Mouse (Mus musculus): ENCODE data around the gene Rassf3. TPM values are rescaled to one million over a fixed set of nuclear protein-coding genes. Genes with fewer than 3 reads are reported as not detected.
A peak's percentile ranks its signal among the peaks of the same experiment; 100 is the strongest.

Gene Rassf3
- total RNA-seq, 1 experiment from 2014 or later: 93.0 TPM

DNA sequence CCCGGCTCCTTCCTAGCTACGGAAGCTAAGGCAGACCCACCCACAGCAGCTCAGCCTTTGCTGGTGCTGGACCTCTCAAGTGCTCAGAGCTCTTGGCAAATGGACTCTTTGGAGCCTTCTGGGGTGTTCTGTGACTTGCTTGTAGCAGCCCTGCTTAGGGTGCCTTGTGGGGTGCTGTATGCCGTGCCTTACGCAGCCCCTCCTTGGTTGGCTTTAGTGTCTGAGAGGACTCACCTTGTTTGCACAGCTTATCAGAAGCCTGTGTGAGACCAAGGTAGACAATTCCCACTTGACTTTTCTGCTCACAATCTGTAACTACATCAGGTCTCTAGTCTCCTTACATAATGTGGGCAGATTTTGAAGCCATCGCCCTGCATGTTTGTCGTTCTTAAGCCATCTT lies 90.5 kb downstream of the Rassf3 start:
- no peak for ATAC-seq (replicated peaks; ENCODE audit: insufficient number of reproducible peaks, low FRiP score, low TSS enrichment, poor library complexity, severe bottlenecking)

DNA sequence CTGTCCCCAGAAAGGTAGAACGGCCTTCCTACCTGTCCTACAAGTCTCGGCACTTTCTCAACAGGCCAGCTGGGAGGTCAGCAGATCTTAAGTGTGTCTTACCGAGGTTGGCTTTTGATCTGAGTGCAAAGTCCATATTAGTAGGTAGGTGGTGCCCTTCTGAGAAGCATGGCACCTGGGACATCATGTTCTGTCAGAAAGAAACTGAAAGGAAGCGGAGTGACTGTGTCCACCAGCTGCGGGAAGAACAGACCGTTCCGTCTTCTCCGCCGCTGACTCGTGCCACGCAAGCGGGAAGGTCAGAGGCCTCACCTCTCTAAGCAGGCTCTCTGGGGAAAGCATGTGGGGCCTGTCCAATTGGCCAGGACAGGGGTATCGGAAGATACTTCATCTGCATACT lies 91.4 kb downstream of the Rassf3 start:
- ATAC-seq (replicated peaks; ENCODE audit: insufficient number of reproducible peaks, low FRiP score, low TSS enrichment, poor library complexity, severe bottlenecking): no peak

DNA sequence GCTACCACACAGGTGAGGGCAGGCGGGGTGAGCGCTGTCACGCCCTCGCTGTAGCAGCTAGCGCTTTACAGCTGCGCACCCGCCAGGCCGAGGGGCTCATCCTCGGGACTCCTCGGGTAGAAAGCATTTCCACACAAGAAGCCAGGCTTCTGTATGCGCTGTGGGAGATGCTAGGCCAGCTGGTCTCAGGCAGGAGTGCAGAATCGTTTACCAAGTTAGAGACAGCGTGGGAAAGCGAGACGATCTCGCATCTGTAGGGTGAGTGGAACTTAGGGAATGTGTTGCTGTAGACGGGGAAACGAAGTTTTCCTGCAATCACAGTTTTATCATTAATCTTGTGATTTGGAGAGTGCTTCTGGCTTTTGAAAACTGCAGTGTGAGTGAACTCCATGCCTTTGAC lies 94.9 kb downstream of the Rassf3 start:
- no peak for ATAC-seq (replicated peaks; ENCODE audit: insufficient number of reproducible peaks, low FRiP score, low TSS enrichment, poor library complexity, severe bottlenecking)

DNA sequence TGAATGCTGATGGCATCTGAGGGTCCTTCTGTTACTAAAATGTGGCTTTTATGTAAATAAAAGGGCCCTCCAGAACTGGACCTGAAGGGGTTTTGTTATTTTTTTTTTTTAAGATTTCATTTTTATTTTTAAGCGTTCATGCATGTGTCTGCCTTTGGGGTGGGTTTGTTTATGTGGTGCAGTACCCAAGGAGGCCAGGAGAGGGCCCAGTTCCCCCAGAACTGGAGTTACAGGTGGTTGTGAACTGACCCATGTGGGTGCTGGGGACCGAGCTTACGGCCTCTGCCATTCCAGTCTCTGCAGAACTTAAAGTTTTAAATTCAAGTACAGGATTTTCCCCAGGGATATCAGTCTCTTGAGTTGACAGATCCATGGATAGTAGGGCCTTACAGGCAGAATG lies 96.8 kb downstream of the Rassf3 start:
- ATAC-seq (replicated peaks; ENCODE audit: insufficient number of reproducible peaks, low FRiP score, low TSS enrichment, poor library complexity, severe bottlenecking): no peak

DNA sequence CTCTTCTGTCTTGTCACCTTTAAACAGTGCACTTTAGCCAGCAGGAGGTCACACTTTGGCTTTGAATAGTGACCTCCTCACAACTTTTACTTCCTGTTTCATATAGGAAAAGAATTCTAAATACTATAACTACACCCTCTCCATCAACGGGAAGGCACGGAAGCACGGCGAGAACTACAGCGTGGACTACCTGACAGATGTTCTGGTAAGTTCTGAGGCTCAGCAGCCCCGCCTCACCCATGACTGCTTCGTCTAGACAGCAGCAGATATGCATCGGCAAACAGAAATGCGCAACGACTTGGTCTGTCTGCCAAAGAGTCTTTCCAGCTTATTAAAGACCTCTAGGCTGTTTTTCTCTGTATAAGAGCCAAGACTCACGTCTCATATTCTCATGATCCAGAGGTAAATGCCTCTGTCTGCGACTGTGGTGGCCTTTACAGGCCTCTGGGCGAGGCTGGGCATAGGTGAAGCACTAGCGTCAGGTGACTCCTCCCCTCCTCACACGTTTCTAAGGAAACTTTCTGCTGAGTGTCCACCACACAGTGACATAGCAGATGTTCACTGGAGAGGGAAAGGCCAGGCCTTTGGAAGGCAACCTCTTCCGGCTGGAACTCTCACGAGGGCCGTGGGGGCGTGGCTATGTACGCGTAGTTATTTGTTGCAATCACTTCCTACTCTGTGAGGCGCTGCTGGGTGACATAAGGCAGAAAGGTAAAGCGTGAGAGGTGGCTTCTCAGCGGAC lies 99.4 kb downstream of the Rassf3 start:
- ATAC-seq (replicated peaks; ENCODE audit: insufficient number of reproducible peaks, low FRiP score, low TSS enrichment, poor library complexity, severe bottlenecking): no peak

DNA sequence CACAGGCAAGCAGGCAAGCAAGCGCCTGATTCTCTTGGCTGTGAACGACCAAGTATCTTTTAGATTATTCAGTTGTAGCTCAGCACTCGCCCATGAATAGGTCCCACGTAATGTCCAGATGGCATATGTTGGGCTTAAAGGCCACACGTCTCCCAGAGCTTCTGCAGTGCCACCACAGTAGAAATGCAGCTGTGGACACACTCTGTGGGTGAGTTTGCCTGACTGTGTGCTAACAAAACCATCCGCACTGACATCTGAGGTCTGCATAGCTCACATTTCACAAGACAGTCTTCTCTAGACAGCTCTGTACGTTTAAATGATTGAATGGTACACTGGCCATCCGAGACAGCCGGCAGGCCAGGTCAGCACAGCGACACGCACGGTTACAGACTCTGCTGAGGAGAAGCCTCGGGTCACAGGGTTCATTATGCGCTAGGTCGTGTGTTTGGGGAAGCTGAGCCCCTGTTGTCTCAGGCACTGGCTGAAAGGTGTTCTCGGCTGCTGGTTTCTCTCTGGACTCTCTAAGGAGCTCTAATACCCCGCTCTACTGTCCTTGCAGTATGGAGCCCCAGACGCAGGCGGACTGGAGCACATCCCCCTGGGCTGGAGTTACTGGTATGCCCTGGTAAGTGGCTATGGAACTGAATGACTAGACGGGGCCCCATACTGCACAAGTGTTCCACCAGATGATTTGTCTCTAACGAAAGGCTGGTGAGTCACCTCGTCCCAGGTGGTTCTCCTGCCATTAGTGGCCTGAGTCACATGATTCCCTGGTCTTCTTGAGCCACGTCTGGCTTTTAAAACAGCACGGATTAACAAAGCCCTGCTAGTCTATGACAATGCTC lies 100.3 kb downstream of the Rassf3 start:
- ATAC-seq (replicated peaks; ENCODE audit: insufficient number of reproducible peaks, low FRiP score, low TSS enrichment, poor library complexity, severe bottlenecking): no peak

DNA sequence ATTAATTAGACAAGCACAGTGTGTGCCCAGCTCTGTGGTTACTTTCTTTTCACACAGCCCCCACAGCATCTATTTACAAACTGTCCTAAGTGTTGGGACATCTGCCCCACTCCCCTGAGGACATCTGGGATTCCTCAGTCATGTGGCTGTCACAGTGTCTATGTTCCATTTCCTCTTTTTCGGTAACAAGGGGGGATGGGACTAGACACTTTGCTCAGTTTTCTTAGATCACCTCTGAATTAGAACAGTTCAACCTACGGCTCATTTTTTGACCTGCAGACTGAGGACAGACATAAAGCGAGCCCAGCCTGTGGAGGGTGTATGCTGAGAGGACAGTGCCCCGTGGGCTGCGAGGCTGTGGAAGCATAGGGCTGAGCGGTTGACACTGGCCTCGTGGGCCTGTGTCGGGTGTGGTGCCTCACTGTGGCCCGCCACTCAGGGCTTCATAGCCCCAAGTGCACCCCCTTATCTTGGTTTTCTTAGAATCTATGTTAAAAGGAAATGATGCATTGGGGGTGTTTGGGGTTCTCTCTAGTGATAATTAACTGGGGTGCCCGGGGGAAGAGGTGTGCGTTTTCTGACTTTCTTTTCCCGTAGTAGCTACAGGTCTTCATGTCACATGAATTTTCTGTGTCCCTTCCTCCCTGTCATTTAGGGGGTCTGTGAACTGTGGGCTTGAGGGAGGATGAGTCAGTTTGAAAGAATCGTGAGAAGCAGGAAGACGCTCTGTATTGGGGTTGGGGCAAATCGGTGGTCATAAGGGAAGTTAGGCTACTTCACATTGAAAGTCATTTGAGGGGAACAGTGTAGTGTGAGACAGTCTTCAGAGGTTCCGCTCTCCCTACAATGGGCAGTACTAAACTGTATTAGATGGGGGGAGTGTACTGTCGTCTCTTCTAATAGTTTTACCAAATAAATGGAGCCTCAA lies 101.2 kb downstream of the Rassf3 start:
- ATAC-seq (replicated peaks; ENCODE audit: insufficient number of reproducible peaks, low FRiP score, low TSS enrichment, poor library complexity, severe bottlenecking): peak; percentile 65

DNA sequence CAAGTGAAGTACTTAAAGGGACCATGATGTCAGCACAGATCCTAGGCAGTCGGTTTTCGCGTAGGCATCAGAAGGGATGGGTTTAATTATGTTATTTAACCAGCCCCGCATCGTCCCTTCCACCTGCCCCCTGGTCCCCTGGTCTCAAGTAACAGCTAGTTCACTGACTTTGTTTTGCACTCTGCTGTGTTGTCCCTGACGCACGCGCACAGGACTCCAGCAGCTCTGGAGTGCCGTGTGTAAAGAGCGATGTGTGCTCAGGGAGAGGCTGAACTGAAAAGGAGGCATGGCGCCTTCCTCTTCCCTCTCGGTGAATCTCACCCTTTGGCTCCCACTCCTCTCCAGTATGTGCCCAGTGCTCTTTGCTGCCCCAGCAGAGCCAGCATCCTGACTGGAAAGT lies 102.1 kb downstream of the Rassf3 start:
- ATAC-seq (replicated peaks; ENCODE audit: insufficient number of reproducible peaks, low FRiP score, low TSS enrichment, poor library complexity, severe bottlenecking): no peak

DNA sequence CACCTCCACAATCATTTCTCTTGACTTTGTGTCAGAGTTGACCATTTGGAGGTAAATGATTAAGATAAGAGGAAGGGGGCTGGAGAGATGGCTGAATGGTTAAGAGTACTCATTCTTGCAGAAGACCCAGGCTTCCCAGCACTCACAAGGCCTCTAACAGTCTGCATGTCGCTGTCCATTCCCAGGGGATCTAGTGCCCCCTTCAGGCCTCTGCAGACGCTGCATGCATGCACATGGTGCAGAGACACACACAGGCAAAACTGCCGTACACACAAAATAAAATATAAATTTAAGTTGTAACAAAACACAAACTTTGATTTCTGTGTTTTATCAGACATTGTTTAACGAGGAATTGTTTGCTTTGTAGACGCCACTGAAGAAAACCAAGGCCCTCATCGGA lies 105.4 kb downstream of the Rassf3 start:
- ATAC-seq (replicated peaks; ENCODE audit: insufficient number of reproducible peaks, low FRiP score, low TSS enrichment, poor library complexity, severe bottlenecking): no peak

DNA sequence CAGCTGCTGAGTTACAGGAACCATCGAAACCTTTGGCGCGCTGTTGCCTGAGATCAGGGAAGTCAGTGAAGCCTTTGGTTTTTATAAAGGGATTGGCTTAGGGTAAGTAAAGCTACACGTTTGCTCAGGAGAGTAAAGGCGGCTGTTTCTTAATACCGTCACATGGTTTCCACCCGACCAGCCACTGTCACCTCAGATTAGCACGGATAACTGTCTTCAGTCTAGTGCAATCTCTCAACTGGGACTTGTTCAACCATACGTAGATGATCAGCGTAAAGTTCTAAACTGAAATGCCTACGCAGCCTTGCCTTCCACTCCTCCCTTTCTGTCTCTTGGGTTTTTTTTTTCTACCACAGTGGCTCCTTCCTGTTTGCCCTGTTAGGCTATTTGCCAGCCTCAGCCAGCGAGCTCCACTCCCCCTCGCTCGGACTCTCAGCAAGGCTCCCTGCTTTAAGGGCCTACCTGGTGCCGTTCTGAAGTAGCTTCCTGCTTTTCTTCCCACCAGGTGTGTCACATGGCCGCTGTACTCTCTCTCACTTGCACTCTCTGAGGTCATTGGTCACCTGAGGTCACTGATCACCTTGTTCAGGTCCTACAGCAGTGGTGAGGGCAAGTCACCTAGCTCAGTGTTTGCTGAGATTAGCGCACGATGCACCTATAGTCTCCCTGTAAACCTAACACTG lies 107.2 kb downstream of the Rassf3 start:
- ATAC-seq (replicated peaks; ENCODE audit: insufficient number of reproducible peaks, low FRiP score, low TSS enrichment, poor library complexity, severe bottlenecking): no peak

DNA sequence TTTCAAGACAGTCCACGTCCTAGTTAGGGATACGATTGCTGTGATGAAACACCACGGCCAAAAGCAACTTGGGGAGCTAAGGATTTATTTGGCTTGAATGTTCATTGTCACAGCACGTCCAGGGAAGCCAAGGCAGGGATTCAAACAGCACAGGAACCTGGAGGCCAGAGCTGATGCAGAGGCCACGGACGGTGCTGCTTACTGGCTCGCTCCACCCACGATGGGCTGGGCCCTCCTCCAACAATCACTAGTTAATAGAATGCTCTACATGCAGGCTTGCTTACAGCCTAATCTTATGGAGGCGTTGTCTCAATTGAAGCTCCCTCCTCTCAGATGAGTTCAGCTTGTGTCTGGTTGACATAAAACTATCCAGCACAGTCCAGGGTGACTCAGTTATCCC lies 108.4 kb downstream of the Rassf3 start:
- no peak for ATAC-seq (replicated peaks; ENCODE audit: insufficient number of reproducible peaks, low FRiP score, low TSS enrichment, poor library complexity, severe bottlenecking)

DNA sequence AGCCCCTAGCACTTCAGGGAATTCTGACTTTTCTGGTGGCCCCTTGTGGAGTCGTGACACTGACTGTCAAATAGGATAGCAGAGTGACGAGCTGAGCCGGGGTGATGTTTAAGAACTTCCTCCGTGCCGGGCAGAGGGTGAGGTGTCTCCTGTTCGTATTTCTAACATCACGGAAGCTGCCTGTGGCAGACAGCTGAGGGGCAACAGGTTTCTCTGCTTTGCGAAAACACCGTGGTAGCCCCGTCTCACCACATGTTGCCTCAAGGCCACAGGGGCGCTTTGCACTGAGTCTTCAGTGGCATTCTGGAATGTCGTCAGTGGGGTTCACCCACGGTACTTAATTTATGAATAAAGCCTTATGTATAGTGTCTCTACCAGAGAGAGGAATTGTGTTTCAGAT lies 108.9 kb downstream of the Rassf3 start:
- no peak for ATAC-seq (replicated peaks; ENCODE audit: insufficient number of reproducible peaks, low FRiP score, low TSS enrichment, poor library complexity, severe bottlenecking)

DNA sequence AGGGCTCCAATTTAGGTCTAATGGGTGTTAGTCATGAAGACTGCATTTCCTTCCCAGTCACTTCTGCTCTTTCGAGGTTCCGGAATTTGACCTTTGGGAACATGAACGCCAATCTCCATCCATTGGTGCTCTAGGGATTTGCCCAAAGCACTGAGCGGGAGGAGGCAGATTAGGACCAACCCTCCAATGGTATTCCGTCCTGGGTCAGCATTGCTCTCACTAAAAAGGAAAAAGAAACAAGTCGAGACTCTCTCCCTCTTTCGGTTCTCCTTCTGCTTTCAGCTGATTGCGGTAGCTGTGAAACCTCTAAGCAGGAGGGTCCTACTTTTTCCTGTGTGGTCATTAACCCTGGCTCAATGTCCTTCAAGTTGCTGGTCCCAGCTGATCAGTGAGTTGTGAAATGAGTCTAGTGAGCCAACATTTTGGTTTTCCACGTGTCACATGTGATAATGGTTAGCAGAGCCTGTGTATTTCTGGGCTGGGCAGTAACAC lies 110.3 kb downstream of the Rassf3 start:
- peak; percentile 74 for ATAC-seq (replicated peaks; ENCODE audit: insufficient number of reproducible peaks, low FRiP score, low TSS enrichment, poor library complexity, severe bottlenecking)

DNA sequence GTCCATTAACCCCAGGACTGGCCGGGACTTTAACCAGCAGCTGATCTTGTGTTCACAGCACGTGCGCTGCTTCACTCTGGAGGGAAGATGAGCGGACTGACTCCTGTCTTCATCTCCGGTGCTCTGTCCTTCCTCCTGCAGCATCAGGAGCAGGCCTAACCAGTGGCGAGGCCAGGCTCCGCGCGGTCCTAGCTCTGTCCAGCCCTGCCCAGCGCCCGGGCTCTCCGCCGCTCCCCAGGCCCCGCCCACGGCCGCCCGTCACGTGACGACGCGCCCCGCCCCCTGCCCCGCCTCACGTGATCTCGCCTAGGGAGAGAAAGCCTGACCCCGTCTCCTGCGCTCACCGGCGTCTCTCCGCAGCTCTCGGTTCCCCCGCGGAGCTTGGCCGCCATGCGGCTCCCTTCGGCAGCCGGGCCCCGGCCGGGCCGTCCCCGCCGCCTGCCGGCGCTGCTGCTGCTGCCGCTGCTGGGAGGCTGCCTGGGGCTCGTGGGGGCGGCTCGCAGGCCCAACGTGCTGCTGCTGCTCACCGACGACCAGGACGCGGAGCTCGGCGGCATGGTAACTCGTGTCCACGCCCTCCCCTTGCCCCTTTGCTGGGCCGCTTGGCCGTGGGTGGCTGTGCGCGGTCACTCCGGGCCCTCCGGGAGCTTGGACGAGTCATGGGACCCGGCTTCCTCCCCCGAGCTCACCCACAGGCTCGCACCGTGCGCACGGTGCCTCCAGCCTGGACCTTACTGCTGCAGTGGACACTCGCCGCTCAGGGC lies 111.2 kb downstream of the Rassf3 start, which contains the start of gene Gns:
TSS of gene Gns (plus strand) at position 290 of the 764 bp plus-strand sequence.
- peak; percentile 54 for ATAC-seq (replicated peaks; ENCODE audit: insufficient number of reproducible peaks, low FRiP score, low TSS enrichment, poor library complexity, severe bottlenecking)

DNA sequence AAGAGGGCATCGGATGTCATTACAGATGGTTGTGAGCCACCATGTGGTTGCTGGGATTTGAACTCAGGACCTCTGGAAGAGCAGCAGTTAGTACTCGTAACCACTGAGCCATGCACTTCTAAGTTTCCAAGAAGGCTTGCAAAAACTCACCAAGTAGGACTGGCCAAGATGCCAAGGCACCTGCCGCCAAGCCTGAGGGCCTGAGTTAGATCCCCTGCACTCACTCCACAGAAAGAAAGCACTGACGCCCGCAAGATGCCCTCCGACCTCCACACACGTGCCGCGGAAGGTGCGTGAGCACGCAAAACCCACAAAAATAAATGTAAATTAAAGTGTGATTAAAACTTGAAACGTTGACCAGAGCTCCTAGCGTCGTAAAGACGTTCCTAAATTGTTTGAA lies 111.8 kb downstream of the Rassf3 start:
- ATAC-seq (replicated peaks; ENCODE audit: insufficient number of reproducible peaks, low FRiP score, low TSS enrichment, poor library complexity, severe bottlenecking): no peak

DNA sequence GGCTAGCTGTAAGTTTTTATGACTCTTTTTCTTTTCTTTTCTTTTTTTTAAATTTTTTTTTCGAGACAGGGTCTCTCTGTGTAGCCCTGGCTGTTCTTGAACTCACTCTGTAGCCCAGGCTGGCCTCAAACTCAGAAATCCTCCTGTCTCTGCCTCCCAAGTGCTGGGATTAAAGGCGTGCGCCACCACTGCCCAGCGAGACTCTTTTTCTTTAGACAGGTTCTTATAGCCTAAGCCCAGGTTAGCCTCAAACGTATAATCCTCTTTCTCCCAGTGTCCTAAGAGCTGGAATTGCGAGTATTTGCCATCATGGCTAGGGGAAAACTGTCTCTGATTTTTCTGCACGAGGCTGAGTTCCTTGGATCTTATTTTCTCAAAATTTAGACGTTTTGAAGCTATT lies 112.9 kb downstream of the Rassf3 start:
- no peak for ATAC-seq (replicated peaks; ENCODE audit: insufficient number of reproducible peaks, low FRiP score, low TSS enrichment, poor library complexity, severe bottlenecking)

DNA sequence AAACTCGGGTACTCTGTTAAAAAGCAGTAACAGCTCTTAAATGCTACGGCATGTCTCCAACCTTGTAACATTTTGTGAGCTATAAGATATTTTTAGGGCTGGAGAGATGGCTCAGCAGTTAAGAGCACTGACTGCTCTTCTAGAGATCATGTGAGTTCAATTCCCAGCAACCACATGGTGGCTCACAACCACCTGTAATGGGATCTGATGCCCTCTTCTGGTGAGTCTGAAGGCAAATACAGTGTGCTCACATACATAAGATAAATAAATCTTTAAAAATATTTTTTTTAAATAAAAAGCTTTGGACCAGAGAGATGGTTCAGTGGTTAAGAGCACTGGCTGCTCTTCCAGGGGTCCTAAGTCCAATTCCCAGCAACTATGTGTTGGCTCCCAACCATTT lies 115.8 kb downstream of the Rassf3 start:
- no peak for ATAC-seq (replicated peaks; ENCODE audit: insufficient number of reproducible peaks, low FRiP score, low TSS enrichment, poor library complexity, severe bottlenecking)

Measured in monocyte, adult 5-6 weeks (primary cell).